Comparison of ENCODE assay signal across 8 mouse cellular contexts in the genomic region with DNA sequence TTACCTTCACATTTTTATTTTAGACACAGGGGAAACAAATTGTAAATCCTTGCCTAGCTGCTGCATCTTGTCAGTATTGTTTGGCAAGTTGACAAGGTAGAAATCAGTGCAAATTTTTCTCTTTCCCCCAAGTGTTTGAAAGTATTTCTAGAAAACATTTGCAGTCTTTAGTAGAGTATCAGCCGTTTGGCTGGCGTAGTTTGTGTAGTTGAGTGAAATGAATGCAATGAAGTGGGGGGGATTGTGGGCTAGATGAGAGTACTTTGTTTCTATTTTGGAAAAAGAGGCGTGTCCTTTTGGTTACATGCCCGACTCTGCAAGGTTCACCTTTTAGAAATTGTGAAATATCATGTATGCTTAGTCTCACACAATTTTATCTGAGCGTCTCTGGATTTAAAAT. TPM values are rescaled to one million over a fixed set of nuclear protein-coding genes. Genes with fewer than 3 reads are reported as not detected.
DNase-seq lines count a peak whose midpoint lies in the region; ATAC-seq and TF ChIP-seq lines count a peak whose summit lies in the region.

No protein-coding gene starts in this region.

- DNase-seq in neural tube, embryonic 11.5 days (ENCODE audit: low spot score), result no peak
- no peak for DNase-seq in neural tube, embryonic 10.5 days (ENCODE audit: extremely low spot score, low spot score)
- no peak for DNase-seq in intestine, embryonic 14.5 days (ENCODE audit: low spot score)
- no peak for DNase-seq in midbrain, embryonic 10.5 days (ENCODE audit: low spot score)
- no peak for DNase-seq in retina, embryonic 14.5 days (ENCODE audit: low spot score)
- no peak for DNase-seq in left cerebral cortex, postnatal 36 days (ENCODE audit: low spot score in 2 of 2)
- DNase-seq in c-Kit-positive CD71-positive TER-119-positive erythroid progenitor cells, embryonic 14.5 days (ENCODE audit: low spot score), result no peak

- WGBS in neural tube, embryonic 11.5 days, result 41% methylated on average over 5 of the region's 5 CpGs
- 18% methylated on average over 5 of the region's 5 CpGs for WGBS in intestine, embryonic 14.5 days
- WGBS in midbrain, embryonic 10.5 days, result 43% methylated on average over 5 of the region's 5 CpGs

- H3K36me3 ChIP-seq in neural tube, embryonic 11.5 days (ENCODE audit: control insufficient read depth, insufficient read depth, low read length), result no peaks in the 10 kb centered on the region
- no peaks in the 10 kb centered on the region for H3K36me3 ChIP-seq in intestine, embryonic 14.5 days (ENCODE audit: control insufficient read depth, insufficient read depth, low read length)
- no peaks in the 10 kb centered on the region for H3K36me3 ChIP-seq in midbrain, embryonic 10.5 days

- H3K27ac ChIP-seq in neural tube, embryonic 11.5 days (ENCODE audit: low read depth, low read length), result no peak overlapping the region
- no peak overlapping the region for H3K27ac ChIP-seq in embryonic fibroblast, embryonic 13.5 days (ENCODE audit: insufficient read depth, low read length)
- 0 out of 2 replicates have a peak overlapping the region, but pooled peaks have one; percentile 90 for H3K27ac ChIP-seq in intestine, embryonic 14.5 days (ENCODE audit: low read depth)
- H3K27ac ChIP-seq in midbrain, embryonic 10.5 days (replicated peaks), result peak overlapping the region; percentile 98; the same call in 1 of the 2 replicates

- peak overlapping the region; percentile 67 for H3K4me2 ChIP-seq in neural tube, embryonic 11.5 days (ENCODE audit: low read depth)
- H3K4me2 ChIP-seq in intestine, embryonic 14.5 days (ENCODE audit: low read length), result peak overlapping the region; percentile 62

- no peak for TF ChIP-seq CTCF in embryonic fibroblast, embryonic 13.5 days (IDR thresholded peaks at IDR 0.05; ENCODE audit: borderline replicate concordance, insufficient read depth, low read length)

- ATAC-seq in neural tube, embryonic 11.5 days (ENCODE audit: insufficient read depth, low FRiP score, low TSS enrichment), result no peak
- no peak for ATAC-seq in intestine, embryonic 14.5 days (replicated peaks; ENCODE audit: low FRiP score, low TSS enrichment, low read depth)

- intact Hi-C loops in left cerebral cortex, postnatal 36 days (cut with DNase I), result no loop called here

- H3K9me3 ChIP-seq in neural tube, embryonic 11.5 days (ENCODE audit: control insufficient read depth, low read length), result no peaks in the 10 kb centered on the region
- H3K9me3 ChIP-seq in intestine, embryonic 14.5 days (ENCODE audit: control insufficient read depth, low read length), result no peaks in the 10 kb centered on the region
- H3K9me3 ChIP-seq in midbrain, embryonic 10.5 days (replicated peaks), result no peaks in the 10 kb centered on the region

- H3K4me3 ChIP-seq in neural tube, embryonic 11.5 days (ENCODE audit: low read depth, low read length), result peak overlapping the region; percentile 92
- H3K4me3 ChIP-seq in embryonic fibroblast, embryonic 13.5 days (ENCODE audit: insufficient read depth, low read length), result peak overlapping the region; percentile 61; the same call in 1 of the 2 replicates
- H3K4me3 ChIP-seq in intestine, embryonic 14.5 days (ENCODE audit: low read depth, low read length), result peak overlapping the region; percentile 92
- H3K4me3 ChIP-seq in midbrain, embryonic 10.5 days, result peak overlapping the region; percentile 97

- H3K4me1 ChIP-seq in neural tube, embryonic 11.5 days (ENCODE audit: control insufficient read depth, insufficient read depth, low read length), result peaks cover 3% of the 10 kb centered on the region; the same call in 1 of the 2 replicates
- peaks cover 6% of the 10 kb centered on the region for H3K4me1 ChIP-seq in embryonic fibroblast, embryonic 13.5 days (ENCODE audit: control insufficient read depth, insufficient read depth, low read length)
- H3K4me1 ChIP-seq in intestine, embryonic 14.5 days (replicated peaks; ENCODE audit: control insufficient read depth, insufficient read depth, low read length), result peaks cover 28% of the 10 kb centered on the region
- peaks cover 56% of the 10 kb centered on the region for H3K4me1 ChIP-seq in midbrain, embryonic 10.5 days

- no peaks in the 10 kb centered on the region for H3K27me3 ChIP-seq in neural tube, embryonic 11.5 days (ENCODE audit: control insufficient read depth, insufficient read depth, low read length)
- H3K27me3 ChIP-seq in intestine, embryonic 14.5 days (replicated peaks; ENCODE audit: control insufficient read depth, insufficient read depth, low read length), result no peaks in the 10 kb centered on the region
- H3K27me3 ChIP-seq in midbrain, embryonic 10.5 days (ENCODE audit: low read depth, poor library complexity, severe bottlenecking), result no peaks in the 10 kb centered on the region

- no peak overlapping the region for H3K9ac ChIP-seq in neural tube, embryonic 11.5 days (ENCODE audit: low read length)
- peak overlapping the region; percentile 92; the same call in 1 of the 2 replicates for H3K9ac ChIP-seq in intestine, embryonic 14.5 days (ENCODE audit: low read length)

- no peak for TF ChIP-seq POLR2A in embryonic fibroblast, embryonic 13.5 days (IDR thresholded peaks at IDR 0.05; ENCODE audit: low read depth, low read length)

RNA-seq across cellular contexts. Expression of gene Nadk2, which starts 1.6 kb away (rescaled TPM):
- 34.8 and 34.9 TPM in 2 replicates for polyA plus RNA-seq in neural tube, embryonic 11.5 days (2014; fragmentation: Nextera tagmentation; extraction: Ambion mirVana)
- 16.8 and 17.7 TPM in 2 replicates for polyA plus RNA-seq in embryonic fibroblast, embryonic 13.5 days (2011; ENCODE audit: insufficient read length, low read depth, missing spikeins)
- polyA plus RNA-seq in intestine, embryonic 14.5 days (2014; fragmentation: Nextera tagmentation; extraction: Ambion mirVana), result 44.6 and 46.5 TPM in 2 replicates
- 31.8 and 36.1 TPM in 2 replicates for polyA plus RNA-seq in midbrain, embryonic 10.5 days (2016; fragmentation: Nextera tagmentation; extraction: Ambion mirVana)
- 10 to 100 TPM; 47.6 to 48.2 TPM for total RNA-seq in left cerebral cortex, postnatal 36 days (2021)

Comparison
In these comparisons a context has a peak if more than half of its experiments do, and no peak if none do; other contexts are left out.
1. H3K27ac ChIP-seq: peak in intestine, embryonic 14.5 days (single experiment) and midbrain, embryonic 10.5 days (single experiment); none in neural tube, embryonic 11.5 days (single experiment) and embryonic fibroblast, embryonic 13.5 days (single experiment).
2. Peak in every context shown above with its lines, with median percentiles within 50 percentile points of each other: H3K4me3 ChIP-seq.